Mouse (Mus musculus) heart, embryonic 10.5 days (tissue): ENCODE data around the gene Bbs9. TPM values are rescaled to one million over a fixed set of nuclear protein-coding genes. Genes with fewer than 3 reads are reported as not detected.

Source experiments
- DNase-seq: peaks from one replicate; pipeline ENCODE4 v3.0.0-alpha.2; 2017; ENCODE audit warnings: low spot score
- H3K27ac ChIP-seq: fragments of 300-500 bp; sonication (generic); 2 replicates; pipeline ENCODE4 v1.5.1; 2016; ENCODE audit warnings: mild to moderate bottlenecking
- H3K27me3 ChIP-seq: fragments of 300-500 bp; sonication (generic); 2 replicates; pipeline ENCODE4 v1.6.1; 2016; ENCODE audit warnings: mild to moderate bottlenecking; ENCODE audit not compliant: poor library complexity, insufficient read depth, severe bottlenecking
- H3K36me3 ChIP-seq: fragments of 300-500 bp; sonication (generic); 2 replicates; pipeline ENCODE4 v1.6.1; 2016; ENCODE audit warnings: mild to moderate bottlenecking, moderate library complexity
- H3K4me1 ChIP-seq: fragments of 300-500 bp; sonication (generic); 2 replicates; pipeline ENCODE4 v1.6.1; 2016; ENCODE audit warnings: mild to moderate bottlenecking
- H3K4me3 ChIP-seq: fragments of 300-500 bp; sonication (generic); 2 replicates; pipeline ENCODE4 v1.5.1; 2016; ENCODE audit warnings: mild to moderate bottlenecking, moderate library complexity
- H3K9me3 ChIP-seq: fragments of 300-500 bp; sonication (generic); 2 replicates; pipeline ENCODE4 v1.6.1; 2016; ENCODE audit warnings: mild to moderate bottlenecking, moderate library complexity
- WGBS: fragments of 180-500 bp; shearing (Covaris S2); methylation state at CpG from one replicate; pipeline ENCODE4 v1.1.7; 2016; 5-methylcytosine and 5-hydroxymethylcytosine counted together
- polyA plus RNA-seq: library from polyadenylated mRNA; unstranded; fragments of >200 nt; fragmentation: Nextera tagmentation; extraction: Ambion mirVana; gene quantifications from 2 replicates; pipeline ENCODE4 v1.2.1, GENCODE M21; 2016

Gene Bbs9
- polyA plus RNA-seq, 1 experiment from 2014 or later = 6.7 TPM

- Histone ChIP-seq H3K4me1 (peaks cover 7% of the 10 kb centered on the region), H3K27ac (peak overlapping the region; percentile 76; the same call in 1 of the 2 replicates), H3K9me3 (no peaks in the 10 kb centered on the region), H3K27me3 (no peaks in the 10 kb centered on the region), H3K36me3 (no peaks in the 10 kb centered on the region), H3K4me3 (peak overlapping the region; percentile 77)
- DNase-seq = no peak
- WGBS = 5% methylated on average over 10 of the region's 10 CpGs
Measured at GRCm38 (mm10) chr9:22476265-22476664, 750 bp downstream of the Bbs9 start.

- no peak for DNase-seq
- Histone ChIP-seq H3K27me3 (no peaks in the 10 kb centered on the region), H3K4me1 (peaks cover 7% of the 10 kb centered on the region), H3K27ac (no peak overlapping the region), H3K9me3 (no peaks in the 10 kb centered on the region), H3K4me3 (no peak overlapping the region), H3K36me3 (no peaks in the 10 kb centered on the region)
- WGBS = 91% methylated on average over 8 of the region's 8 CpGs
Measured at GRCm38 (mm10) chr9:22478946-22479345, 3.4 kb downstream of the Bbs9 start.

GRCm38 (mm10) chr9:22483866-22484561 lies 8.5 kb downstream of the Bbs9 start:
- DNase-seq = no peak
- WGBS = 92% methylated on average over 8 of the region's 8 CpGs

DNA sequence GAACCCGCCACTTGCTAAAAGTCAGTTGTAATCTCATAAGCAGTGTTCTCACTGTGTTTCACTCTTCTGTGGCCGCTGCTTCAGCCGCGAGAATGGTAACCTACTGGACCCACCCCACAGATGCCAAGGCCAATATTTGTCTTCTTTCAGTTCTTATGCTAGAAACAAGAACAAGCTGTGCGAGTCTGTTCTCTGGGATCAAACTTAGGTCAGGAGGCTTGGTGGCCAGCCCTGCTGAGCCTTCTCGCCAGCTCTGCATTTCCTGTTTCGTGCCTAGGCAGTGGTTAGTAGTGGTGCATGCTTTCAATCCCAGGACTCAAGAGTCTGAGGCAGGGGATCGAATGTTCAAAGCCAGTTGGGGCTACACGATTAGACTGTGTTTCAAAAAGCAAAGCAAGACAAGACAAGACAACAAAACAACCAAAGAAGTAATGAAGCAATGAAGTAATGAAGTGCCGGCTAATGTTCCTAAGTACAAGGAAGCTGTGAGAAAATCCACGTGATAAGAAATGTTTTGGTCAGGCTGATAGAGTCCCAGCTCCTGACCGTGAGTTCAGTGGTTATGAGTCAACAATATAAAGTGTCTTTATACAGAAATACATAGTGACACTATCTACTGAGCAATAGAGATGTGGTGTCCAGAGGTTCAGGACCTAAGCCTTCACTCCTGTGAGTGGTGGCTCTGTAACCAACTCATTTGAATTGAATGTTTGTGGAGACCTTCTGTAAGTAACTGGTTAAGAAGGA lies 9.2 kb downstream of the Bbs9 start:
- Histone ChIP-seq H3K4me3 (no peak overlapping the region), H3K4me1 (peaks cover 7% of the 10 kb centered on the region), H3K9me3 (no peaks in the 10 kb centered on the region), H3K36me3 (no peaks in the 10 kb centered on the region), H3K27me3 (no peaks in the 10 kb centered on the region), H3K27ac (no peak overlapping the region)
- no peak for DNase-seq
- 82% methylated on average over 12 of the region's 12 CpGs for WGBS

More at GRCm38 (mm10) chr9:22483866-22484561, 8.5 kb downstream of the Bbs9 start:
- Histone ChIP-seq H3K4me3 (no peak overlapping the region), H3K9me3 (no peaks in the 10 kb centered on the region), H3K27ac (no peak overlapping the region), H3K4me1 (peaks cover 1% of the 10 kb centered on the region; the same call in 1 of the 2 replicates), H3K36me3 (no peaks in the 10 kb centered on the region), H3K27me3 (no peaks in the 10 kb centered on the region)

- H3K27ac ChIP-seq = no peak overlapping the region
- no peak for DNase-seq
- no peaks in the 10 kb centered on the region for H3K27me3 ChIP-seq
- H3K36me3 ChIP-seq = no peaks in the 10 kb centered on the region
- H3K4me1 ChIP-seq = peaks cover 7% of the 10 kb centered on the region
- WGBS = 88% methylated on average over 7 of the region's 7 CpGs
- no peak overlapping the region for H3K4me3 ChIP-seq
- H3K9me3 ChIP-seq = no peaks in the 10 kb centered on the region
Measured at GRCm38 (mm10) chr9:22486211-22486610, 10.7 kb downstream of the Bbs9 start.

GRCm38 (mm10) chr9:22488963-22489362 lies 13.4 kb downstream of the Bbs9 start:
- Histone ChIP-seq H3K4me3 (no peak overlapping the region), H3K27me3 (no peaks in the 10 kb centered on the region), H3K27ac (no peak overlapping the region), H3K9me3 (no peaks in the 10 kb centered on the region), H3K36me3 (0 out of 2 replicates have a peak, but pooled peaks cover 2% of the 10 kb centered on the region), H3K4me1 (peaks cover 7% of the 10 kb centered on the region)
- WGBS = 49% methylated on average over 9 of the region's 9 CpGs
- peak; percentile 70 for DNase-seq

DNA sequence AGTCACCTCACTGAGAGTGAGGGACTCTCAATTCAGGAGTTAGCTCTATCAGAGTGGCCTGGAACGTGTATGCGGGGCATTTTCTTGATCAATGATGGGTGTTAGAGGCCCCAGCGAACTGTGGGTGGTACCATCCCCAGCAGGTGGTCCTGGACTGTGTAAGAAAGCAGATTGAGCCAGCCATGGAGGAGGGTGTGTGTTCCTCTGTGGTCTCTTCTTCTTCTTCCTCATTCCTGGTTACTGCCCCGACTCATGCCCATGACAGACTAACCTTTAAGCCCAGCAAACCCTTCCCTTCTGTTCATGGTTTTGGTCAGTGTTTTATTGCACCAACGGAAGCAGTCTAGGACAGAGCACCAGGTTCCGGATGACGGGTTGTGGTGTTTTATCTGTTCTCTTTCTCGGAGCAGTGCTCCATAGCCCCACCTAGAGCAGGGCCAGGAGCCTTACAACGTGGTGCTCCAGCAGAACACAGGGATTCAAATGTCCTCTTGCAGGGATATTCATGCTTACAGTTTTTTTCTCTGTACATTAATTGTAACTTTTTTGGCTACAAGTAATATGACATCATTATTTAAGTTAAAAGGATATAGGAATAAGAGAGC lies 18.8 kb downstream of the Bbs9 start:
- 0 out of 2 replicates have a peak, but pooled peaks cover 2% of the 10 kb centered on the region for H3K36me3 ChIP-seq
- H3K4me3 ChIP-seq = no peak overlapping the region
- H3K27me3 ChIP-seq = no peaks in the 10 kb centered on the region
- no peak overlapping the region for H3K27ac ChIP-seq
- no peaks in the 10 kb centered on the region for H3K9me3 ChIP-seq
- H3K4me1 ChIP-seq = peaks cover 3% of the 10 kb centered on the region
- DNase-seq = no peak
- whole genome bisulfite sequencing = 78% methylated on average over 9 of the region's 9 CpGs

DNA sequence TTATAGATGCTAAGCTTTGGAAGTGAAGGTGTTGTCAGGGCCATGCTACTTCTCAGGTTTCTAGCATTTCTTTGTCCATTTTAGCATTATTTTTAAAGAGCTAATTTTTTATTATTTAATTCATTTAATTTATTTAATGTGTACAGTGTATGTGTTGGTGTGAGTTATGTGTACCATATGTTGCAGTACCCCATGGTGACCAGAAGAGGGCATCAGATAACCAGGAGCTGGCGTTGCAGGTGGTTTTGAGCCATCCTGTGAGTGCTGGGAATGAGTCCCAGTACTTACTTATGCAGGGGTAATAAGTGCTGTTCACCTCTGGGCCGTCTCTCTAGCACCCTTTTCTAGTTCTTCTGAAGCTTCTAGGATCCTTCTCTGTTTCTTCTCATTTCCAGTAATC lies 19.6 kb downstream of the Bbs9 start:
- Histone ChIP-seq H3K9me3 (no peaks in the 10 kb centered on the region), H3K4me1 (no peaks in the 10 kb centered on the region), H3K27ac (no peak overlapping the region), H3K4me3 (no peak overlapping the region), H3K36me3 (0 out of 2 replicates have a peak, but pooled peaks cover 2% of the 10 kb centered on the region), H3K27me3 (no peaks in the 10 kb centered on the region)
- DNase-seq = peak; percentile 4
- WGBS = 83% methylated on average over 2 of the region's 2 CpGs

- 77% methylated on average over 6 of the region's 6 CpGs for WGBS
- no peak overlapping the region for H3K27ac ChIP-seq
Measured at GRCm38 (mm10) chr9:22497021-22497767, 21.7 kb downstream of the Bbs9 start.

GRCm38 (mm10) chr9:22502972-22503371 lies 27.5 kb downstream of the Bbs9 start:
- no peaks in the 10 kb centered on the region for H3K9me3 ChIP-seq

More at GRCm38 (mm10) chr9:22497021-22497767, 21.7 kb downstream of the Bbs9 start:
- Histone ChIP-seq H3K4me1 (no peaks in the 10 kb centered on the region), H3K27me3 (no peaks in the 10 kb centered on the region), H3K9me3 (no peaks in the 10 kb centered on the region), H3K4me3 (no peak overlapping the region), H3K36me3 (0 out of 2 replicates have a peak, but pooled peaks cover 2% of the 10 kb centered on the region)
- DNase-seq = peak; percentile 58

DNA sequence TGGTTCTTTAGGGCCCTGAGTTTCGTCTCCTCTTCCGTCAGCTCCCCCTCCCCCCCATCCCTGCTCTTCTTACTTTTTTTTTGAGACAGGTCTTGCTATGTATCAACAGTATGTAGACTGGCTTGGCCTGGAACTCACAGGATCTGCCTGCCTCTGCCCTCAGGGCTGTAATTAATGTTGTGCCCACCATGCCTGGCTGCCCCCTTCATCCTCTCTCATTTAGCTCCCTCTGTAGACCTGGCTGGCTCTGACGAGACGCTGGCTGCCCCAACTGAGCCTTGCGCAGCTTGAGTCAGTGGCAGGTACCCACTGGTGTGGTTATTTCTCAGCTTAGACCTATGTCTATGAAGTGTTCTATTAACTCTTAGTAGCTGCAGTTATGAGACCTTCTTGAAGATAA lies 28.1 kb downstream of the Bbs9 start:
- H3K27me3 ChIP-seq = no peaks in the 10 kb centered on the region
- 76% methylated on average over 5 of the region's 5 CpGs for WGBS

More at GRCm38 (mm10) chr9:22502972-22503371, 27.5 kb downstream of the Bbs9 start:
- Histone ChIP-seq H3K27ac (no peak overlapping the region), H3K27me3 (no peaks in the 10 kb centered on the region), H3K36me3 (no peaks in the 10 kb centered on the region), H3K4me1 (peaks cover 14% of the 10 kb centered on the region), H3K4me3 (no peak overlapping the region)
- WGBS = 86% methylated on average over 2 of the region's 2 CpGs
- no peak for DNase-seq

DNA sequence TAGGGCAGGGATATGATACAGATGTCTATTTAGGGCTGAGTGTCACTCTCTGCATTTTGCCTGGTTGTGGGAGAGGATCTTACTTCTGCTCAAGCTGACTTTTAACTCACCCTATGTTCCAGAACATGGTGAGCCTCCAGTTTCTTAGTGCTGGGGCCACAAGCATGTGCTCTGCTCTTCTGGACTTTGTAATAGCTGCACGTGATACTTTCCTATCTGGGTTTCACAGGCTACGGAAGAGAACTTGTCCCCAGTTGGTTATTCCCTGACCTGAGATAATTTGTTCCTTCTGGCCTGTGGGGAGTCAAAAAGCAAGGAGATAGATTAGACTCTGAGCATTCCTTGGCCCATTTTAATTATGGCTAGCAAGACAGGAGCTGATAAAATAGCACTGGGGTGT lies 30.1 kb downstream of the Bbs9 start:
- H3K36me3 ChIP-seq = no peaks in the 10 kb centered on the region
- H3K4me1 ChIP-seq = peaks cover 14% of the 10 kb centered on the region
- no peak overlapping the region for H3K4me3 ChIP-seq
- WGBS = 39% methylated on average over 2 of the region's 2 CpGs
- DNase-seq = no peak
- H3K27me3 ChIP-seq = no peaks in the 10 kb centered on the region
- no peaks in the 10 kb centered on the region for H3K9me3 ChIP-seq
- no peak overlapping the region for H3K27ac ChIP-seq

More for the DNA sequence above, 28.1 kb downstream of the Bbs9 start:
- Histone ChIP-seq H3K4me1 (peaks cover 14% of the 10 kb centered on the region), H3K27ac (no peak overlapping the region), H3K9me3 (no peaks in the 10 kb centered on the region), H3K4me3 (no peak overlapping the region), H3K36me3 (no peaks in the 10 kb centered on the region)
- no peak for DNase-seq
